1 mouse cellular context compared by ENCODE assay signal in the genomic region with DNA sequence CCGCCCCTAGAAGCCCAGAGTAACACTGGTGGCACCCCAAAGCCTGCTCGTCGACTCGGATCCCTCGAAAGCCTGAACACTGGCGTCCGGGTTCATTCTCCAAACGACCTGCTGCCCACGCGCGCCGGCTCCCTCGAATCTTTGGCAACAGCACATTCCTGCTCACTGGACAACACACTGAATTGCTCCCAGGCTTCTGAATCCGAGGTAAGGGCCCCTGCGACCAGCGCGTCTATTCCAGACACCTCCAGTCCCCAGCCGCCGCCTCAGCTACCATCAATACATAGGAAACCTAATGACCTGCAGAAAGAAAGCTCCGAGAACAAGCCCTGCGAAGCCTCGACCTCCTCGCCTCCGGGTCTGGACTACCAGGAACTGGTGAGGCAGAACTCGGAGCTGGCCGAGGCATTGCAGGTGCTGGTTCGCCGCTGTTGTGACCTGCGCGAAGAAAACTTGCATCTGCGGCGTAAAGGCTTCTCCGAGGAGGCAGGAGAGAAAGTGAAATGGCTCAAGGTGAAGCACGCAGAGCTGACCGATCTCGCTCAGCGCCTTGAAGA.
TF ChIP-seq lines count a peak whose summit lies in the region.

No protein-coding gene starts in this region.

TF ChIP-seq in CH12.LX, 34 proteins besides CTCF, POLR2A, EP300 and RAD21:
- 0 out of 2 replicates have a peak, but pooled peaks have one; percentile 23 for TF ChIP-seq CHD2 (IDR thresholded peaks at IDR 0.05; ENCODE audit: low read length)
- 0 out of 2 replicates have a peak, but pooled peaks have one; percentile 28 for TF ChIP-seq MAZ (IDR thresholded peaks at IDR 0.05; ENCODE audit: low read depth, low read length)
- TF ChIP-seq GABPA (IDR thresholded peaks at IDR 0.05; ENCODE audit: insufficient replicate concordance, low read depth, low read length) = no peak
- 0 out of 2 replicates have a peak, but pooled peaks have one; percentile 53 for TF ChIP-seq CHD1 (IDR thresholded peaks at IDR 0.05; ENCODE audit: low read depth, low read length)
- TF ChIP-seq ZKSCAN1 (IDR thresholded peaks at IDR 0.05; ENCODE audit: borderline replicate concordance, low read depth, low read length) = no peak
- TF ChIP-seq RCOR1 (conservative IDR thresholded peaks at IDR 0.05; ENCODE audit: low read depth, low read length) = no peak; the same call in 1 of the 2 replicates
- 0 out of 2 replicates have a peak, but pooled peaks have one; percentile 16 for TF ChIP-seq ZMIZ1 (IDR thresholded peaks at IDR 0.05; ENCODE audit: low read depth, low read length)
- TF ChIP-seq HCFC1 (IDR thresholded peaks at IDR 0.05; ENCODE audit: low read depth, low read length) = 0 out of 2 replicates have a peak, but pooled peaks have one; percentile 12
